Mouse (Mus musculus) midbrain, embryonic 11.5 days (tissue): ENCODE measurements around the gene Gm5426. TPM values are rescaled to one million over a fixed set of nuclear protein-coding genes. Genes with fewer than 3 reads are reported as not detected.
A peak's percentile ranks its signal among the peaks of the same experiment; 100 is the strongest.

Experiments used
- ATAC-seq: fragments of 200-750 bp; cut with Nextera tagmentation; 2 replicates; pipeline ENCODE4 v1.8.0; 2017; ENCODE audit warnings: moderate TSS enrichment, moderate library complexity; ENCODE audit not compliant: low FRiP score
- DNase-seq: peaks from one replicate; pipeline ENCODE4 v3.0.0; 2015; ENCODE audit warnings: low spot score; ENCODE audit errors: missing footprints
- H3K27ac ChIP-seq: fragments of 300-500 bp; sonication (generic); 2 replicates; pipeline ENCODE4 v1.5.1; 2014; ENCODE audit warnings: low read depth, low read length
- H3K27me3 ChIP-seq: fragments of 300-500 bp; sonication (generic); 2 replicates; pipeline ENCODE4 v1.6.1; 2014; ENCODE audit warnings: mild to moderate bottlenecking, low read length, moderate library complexity, mixed read lengths; ENCODE audit not compliant: control insufficient read depth, insufficient read depth
- H3K36me3 ChIP-seq: fragments of 300-500 bp; sonication (generic); 2 replicates; pipeline ENCODE4 v1.6.1; 2014; ENCODE audit warnings: mild to moderate bottlenecking, low read length, moderate library complexity, mixed read lengths; ENCODE audit not compliant: control insufficient read depth, insufficient read depth
- H3K4me1 ChIP-seq: fragments of 300-500 bp; sonication (generic); 2 replicates; pipeline ENCODE4 v1.6.1; 2014; ENCODE audit warnings: low read length; ENCODE audit not compliant: control insufficient read depth, insufficient read depth
- H3K4me2 ChIP-seq: fragments of 300-500 bp; sonication (generic); 2 replicates; pipeline ENCODE4 v1.6.1; 2014; ENCODE audit warnings: mild to moderate bottlenecking, moderate library complexity
- H3K4me3 ChIP-seq: fragments of 300-500 bp; sonication (generic); 2 replicates; pipeline ENCODE4 v1.5.1; 2014; ENCODE audit warnings: low read depth, low read length
- H3K9ac ChIP-seq: fragments of 300-500 bp; sonication (generic); 2 replicates; pipeline ENCODE4 v1.6.1; 2014; ENCODE audit warnings: low read length
- H3K9me3 ChIP-seq: fragments of 300-500 bp; sonication (generic); 2 replicates; pipeline ENCODE4 v1.6.1; 2016; ENCODE audit warnings: low read length; ENCODE audit not compliant: control insufficient read depth
- WGBS: fragments of 180-500 bp; shearing (Covaris S2); extraction: QIAGEN DNeasy Blood & Tissue Kit; methylation state at CpG from one replicate; pipeline ENCODE4 v1.1.7; 2014; 5-methylcytosine and 5-hydroxymethylcytosine counted together
- polyA plus RNA-seq: library from polyadenylated mRNA; unstranded; fragments of >200 nt; fragmentation: Nextera tagmentation; extraction: Ambion mirVana; gene quantifications from 2 replicates; pipeline ENCODE4 v1.2.1, GENCODE M21; 2014

Gm5426 gene
- polyA plus RNA-seq, 1 experiment from 2014 or later, result not detected

GRCm38 (mm10) chr10:96153315-96153714 lies 16.9 kb downstream of the Gm5426 start:
- Histone ChIP-seq H3K9ac (no peak overlapping the region), H3K27me3 (no peaks in the 10 kb centered on the region), H3K4me1 (peaks cover 2% of the 10 kb centered on the region; the same call in 1 of the 2 replicates), H3K27ac (no peak overlapping the region), H3K4me3 (no peak overlapping the region), H3K36me3 (no peaks in the 10 kb centered on the region), H3K4me2 (no peak overlapping the region), H3K9me3 (no peaks in the 10 kb centered on the region)
- WGBS, result 32% methylated on average over 5 of the region's 5 CpGs
- peak; percentile 82 for DNase-seq
- ATAC-seq, result no peak

DNA sequence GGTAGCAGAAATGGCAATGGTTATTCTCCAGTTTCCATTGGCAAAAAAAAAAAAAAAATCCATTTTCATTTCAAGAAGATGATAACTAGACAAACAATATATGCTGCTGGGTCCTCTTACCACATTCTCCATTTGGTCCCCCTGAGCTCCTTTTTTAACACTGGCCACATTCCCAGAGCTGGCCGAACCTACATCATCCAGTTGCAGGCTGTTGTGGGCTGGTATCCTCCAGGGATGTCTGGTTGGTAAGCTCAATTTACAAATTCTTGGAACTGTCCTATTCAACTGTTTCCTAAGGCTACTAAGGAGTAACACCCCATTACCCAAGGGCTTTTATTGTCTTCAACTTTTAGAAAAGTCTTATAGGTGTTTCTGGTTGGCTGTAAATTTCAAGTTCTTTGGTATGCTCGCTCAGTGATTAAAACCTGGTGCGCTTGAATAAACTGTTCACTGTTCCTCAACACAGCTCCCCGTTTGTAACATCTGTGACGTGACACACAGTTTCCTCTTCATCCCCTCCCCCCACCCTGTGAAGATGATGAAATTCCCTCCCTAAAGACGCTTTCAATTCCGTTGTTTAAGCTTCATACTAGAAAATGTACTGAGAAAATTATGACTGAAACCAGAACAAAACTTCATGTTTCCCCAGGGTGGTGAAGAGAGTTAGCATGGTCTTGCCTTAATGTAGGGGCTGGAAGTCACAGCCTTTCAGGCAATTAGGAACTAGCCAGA lies 26.7 kb downstream of the Gm5426 start:
- Histone ChIP-seq H3K36me3 (no peaks in the 10 kb centered on the region), H3K4me2 (no peak overlapping the region), H3K9ac (no peak overlapping the region), H3K9me3 (no peaks in the 10 kb centered on the region), H3K4me1 (no peaks in the 10 kb centered on the region), H3K27ac (no peak overlapping the region), H3K27me3 (no peaks in the 10 kb centered on the region), H3K4me3 (no peak overlapping the region)
- peak; percentile 28 for DNase-seq
- WGBS, result 90% methylated on average over 7 of the region's 7 CpGs
- ATAC-seq, result no peak

DNA sequence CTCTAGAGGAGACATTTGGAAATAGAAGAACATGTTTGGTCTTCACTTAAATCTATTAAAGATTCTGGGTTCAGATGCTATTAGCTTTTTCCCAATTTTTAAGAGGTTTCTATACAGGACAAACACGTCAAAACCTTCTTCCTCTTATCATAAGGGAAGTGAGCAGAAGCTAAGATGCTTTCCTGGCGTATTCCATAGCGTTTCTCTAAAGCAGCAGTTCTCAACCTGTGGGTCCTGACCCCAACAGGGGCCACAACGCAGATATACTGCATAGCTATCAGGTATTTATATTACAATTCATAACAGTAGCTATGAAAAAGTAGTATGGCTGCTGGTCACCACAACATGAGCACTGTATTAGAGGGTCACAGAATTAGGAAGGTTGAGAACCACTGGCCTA lies 27.4 kb downstream of the Gm5426 start:
- H3K4me1 ChIP-seq, result no peaks in the 10 kb centered on the region
- no peaks in the 10 kb centered on the region for H3K36me3 ChIP-seq
- no peaks in the 10 kb centered on the region for H3K9me3 ChIP-seq
- ATAC-seq (no peak), DNase-seq (peak; percentile 53)
- H3K9ac ChIP-seq, result no peak overlapping the region
- H3K4me3 ChIP-seq, result no peak overlapping the region
- WGBS, result 90% methylated on average over 4 of the region's 4 CpGs
- H3K27ac ChIP-seq, result no peak overlapping the region
- no peaks in the 10 kb centered on the region for H3K27me3 ChIP-seq
- no peak overlapping the region for H3K4me2 ChIP-seq

- H3K36me3 ChIP-seq, result no peaks in the 10 kb centered on the region
- no peaks in the 10 kb centered on the region for H3K27me3 ChIP-seq
- H3K9ac ChIP-seq, result no peak overlapping the region
- no peaks in the 10 kb centered on the region for H3K4me1 ChIP-seq
- H3K9me3 ChIP-seq, result no peaks in the 10 kb centered on the region
- ATAC-seq (no peak), DNase-seq (peak; percentile 51)
- H3K27ac ChIP-seq, result no peak overlapping the region
- H3K4me2 ChIP-seq, result no peak overlapping the region
- no peak overlapping the region for H3K4me3 ChIP-seq
- WGBS, result 88% methylated on average over 4 of the region's 4 CpGs
Observed at GRCm38 (mm10) chr10:96165260-96165659, 28.9 kb downstream of the Gm5426 start.

DNA sequence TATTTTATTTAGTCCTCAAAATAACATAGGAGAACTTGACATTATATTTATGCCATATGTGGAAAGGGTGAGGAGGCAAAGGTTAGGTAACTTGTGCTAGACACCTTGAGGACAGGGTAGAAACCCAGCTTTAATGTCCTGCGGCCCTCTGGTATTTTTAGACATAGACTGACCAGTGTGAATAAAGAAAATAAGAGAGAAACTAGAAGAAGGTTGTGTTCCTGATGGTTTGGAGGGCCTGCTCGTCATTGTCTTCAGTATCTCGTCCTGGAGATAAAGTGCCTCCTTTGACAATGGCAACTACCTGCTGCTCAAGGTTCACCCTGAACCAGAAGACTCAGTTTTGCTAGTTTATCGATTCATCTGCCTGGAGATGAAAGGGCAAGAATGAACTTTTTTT lies 32.6 kb downstream of the Gm5426 start:
- Histone ChIP-seq H3K9ac (no peak overlapping the region), H3K27ac (no peak overlapping the region), H3K4me2 (no peak overlapping the region), H3K4me3 (no peak overlapping the region), H3K27me3 (no peaks in the 10 kb centered on the region), H3K36me3 (no peaks in the 10 kb centered on the region), H3K9me3 (no peaks in the 10 kb centered on the region), H3K4me1 (no peaks in the 10 kb centered on the region)
- DNase-seq (peak; percentile 51), ATAC-seq (no peak)
- WGBS, result 89% methylated on average over 4 of the region's 4 CpGs

GRCm38 (mm10) chr10:96171546-96171945 lies 35.1 kb downstream of the Gm5426 start:
- Histone ChIP-seq H3K9me3 (no peaks in the 10 kb centered on the region), H3K36me3 (no peaks in the 10 kb centered on the region), H3K4me3 (no peak overlapping the region), H3K4me2 (no peak overlapping the region), H3K9ac (no peak overlapping the region), H3K4me1 (no peaks in the 10 kb centered on the region), H3K27ac (no peak overlapping the region), H3K27me3 (no peaks in the 10 kb centered on the region)
- DNase-seq, result no peak
- no peak for ATAC-seq

DNA sequence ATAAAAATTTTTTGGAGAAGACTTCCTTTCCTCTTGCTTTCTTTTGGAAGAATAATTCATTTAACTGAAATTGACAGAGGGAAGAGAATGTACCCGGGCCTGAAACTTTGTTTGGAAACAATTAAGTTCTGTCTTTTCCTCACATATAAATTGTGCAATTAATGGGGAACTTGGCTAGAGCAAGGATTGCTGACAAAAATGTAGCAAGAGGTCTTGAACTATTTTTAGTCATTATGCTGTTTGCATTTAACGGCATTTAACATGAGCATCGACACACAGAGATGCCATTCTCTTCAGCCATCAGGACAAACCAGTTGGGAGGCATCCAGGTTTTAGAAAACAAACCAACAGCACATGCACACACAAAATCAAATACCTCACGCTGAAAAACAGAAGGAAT lies 36.6 kb downstream of the Gm5426 start:
- Histone ChIP-seq H3K4me3 (no peak overlapping the region), H3K27me3 (no peaks in the 10 kb centered on the region), H3K4me2 (no peak overlapping the region), H3K9ac (no peak overlapping the region), H3K9me3 (no peaks in the 10 kb centered on the region), H3K4me1 (no peaks in the 10 kb centered on the region), H3K36me3 (no peaks in the 10 kb centered on the region), H3K27ac (no peak overlapping the region)
- ATAC-seq (no peak), DNase-seq (peak; percentile 39)
- 91% methylated on average over 4 of the region's 4 CpGs for WGBS

DNA sequence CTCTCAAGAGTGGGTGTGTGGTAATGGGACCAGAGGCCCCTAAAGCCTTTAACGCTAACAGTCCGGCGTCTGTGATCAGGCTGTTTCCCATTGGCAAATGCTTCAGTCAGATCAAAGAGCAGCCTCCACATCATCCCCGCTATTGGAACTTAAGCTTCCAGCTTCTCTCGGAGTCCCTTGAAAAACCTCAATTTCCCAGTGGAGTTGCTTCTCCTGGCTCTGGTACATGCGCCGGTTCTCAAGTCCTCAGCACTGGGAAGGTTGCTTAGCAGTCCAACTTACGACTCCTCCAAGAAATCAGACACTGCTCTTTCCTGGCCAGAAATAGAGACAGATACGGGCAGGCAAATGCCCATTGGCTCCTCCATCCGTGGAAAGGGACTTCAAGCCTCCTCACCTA lies 37.4 kb downstream of the Gm5426 start:
- no peak for ATAC-seq
- 83% methylated on average over 10 of the region's 10 CpGs for WGBS

GRCm38 (mm10) chr10:96176916-96177315 lies 40.5 kb downstream of the Gm5426 start:
- no peak overlapping the region for H3K27ac ChIP-seq
- no peak overlapping the region for H3K4me3 ChIP-seq
- DNase-seq (peak; percentile 51), ATAC-seq (no peak)
- no peaks in the 10 kb centered on the region for H3K36me3 ChIP-seq
- H3K9ac ChIP-seq, result no peak overlapping the region
- no peaks in the 10 kb centered on the region for H3K27me3 ChIP-seq
- no peaks in the 10 kb centered on the region for H3K4me1 ChIP-seq
- H3K9me3 ChIP-seq, result no peaks in the 10 kb centered on the region
- H3K4me2 ChIP-seq, result no peak overlapping the region
- 88% methylated on average over 6 of the region's 6 CpGs for WGBS

More for the DNA sequence above, 37.4 kb downstream of the Gm5426 start:
- peak; percentile 80 for DNase-seq
- Histone ChIP-seq H3K27me3 (no peaks in the 10 kb centered on the region), H3K27ac (no peak overlapping the region), H3K36me3 (no peaks in the 10 kb centered on the region), H3K9ac (no peak overlapping the region), H3K4me1 (no peaks in the 10 kb centered on the region), H3K4me2 (no peak overlapping the region), H3K4me3 (no peak overlapping the region), H3K9me3 (no peaks in the 10 kb centered on the region)
